Mouse (Mus musculus) kidney, embryonic 16.5 days (tissue): ENCODE measurements at regions not wholly inside any gene's neighbourhood (a gene's known extent, or its start where the extent isn't known, plus 50 kb on each side); places are given as distances from the start of the nearest gene placed in this dataset.

ENCODE experiments used
- ATAC-seq: fragments of 200-750 bp; cut with Nextera tagmentation; 2 replicates; pipeline ENCODE4 v1.8.0; 2017; ENCODE audit warnings: moderate TSS enrichment; ENCODE audit not compliant: low FRiP score, low TSS enrichment
- H3K27ac ChIP-seq: fragments of 300-500 bp; sonication (generic); 2 replicates; pipeline ENCODE4 v1.5.1; 2014; ENCODE audit warnings: low read length
- H3K27me3 ChIP-seq: fragments of 300-500 bp; sonication (generic); 2 replicates; pipeline ENCODE4 v1.6.1; 2014; ENCODE audit warnings: low read length, control low read depth, mixed read lengths; ENCODE audit not compliant: insufficient read depth
- H3K36me3 ChIP-seq: fragments of 300-500 bp; sonication (generic); 2 replicates; pipeline ENCODE4 v1.6.1; 2014; ENCODE audit warnings: low read length, control low read depth, mixed read lengths; ENCODE audit not compliant: insufficient read depth
- H3K4me1 ChIP-seq: fragments of 300-500 bp; sonication (generic); 2 replicates; pipeline ENCODE4 v1.6.1; 2014; ENCODE audit warnings: low read length, control low read depth, mixed read lengths; ENCODE audit not compliant: insufficient read depth
- H3K4me2 ChIP-seq: fragments of 300-500 bp; sonication (generic); replicated peaks from 2 replicates; pipeline ENCODE4 v1.6.1; 2014; ENCODE audit warnings: low read depth, low read length
- H3K4me3 ChIP-seq: fragments of 300-500 bp; sonication (generic); 2 replicates; pipeline ENCODE4 v1.5.1; 2014; ENCODE audit warnings: mild to moderate bottlenecking, low read length
- H3K9ac ChIP-seq: fragments of 300-500 bp; sonication (generic); replicated peaks from 2 replicates; pipeline ENCODE4 v1.6.1; 2014; ENCODE audit warnings: low read length
- H3K9me3 ChIP-seq: fragments of 300-500 bp; sonication (generic); 2 replicates; pipeline ENCODE4 v1.6.1; 2016; ENCODE audit warnings: low read length, control low read depth
- WGBS: fragments of 180-500 bp; shearing (Covaris S2); extraction: QIAGEN DNeasy Blood & Tissue Kit; methylation state at CpG from one replicate; pipeline ENCODE4 v1.1.7; 2014; 5-methylcytosine and 5-hydroxymethylcytosine counted together

DNA sequence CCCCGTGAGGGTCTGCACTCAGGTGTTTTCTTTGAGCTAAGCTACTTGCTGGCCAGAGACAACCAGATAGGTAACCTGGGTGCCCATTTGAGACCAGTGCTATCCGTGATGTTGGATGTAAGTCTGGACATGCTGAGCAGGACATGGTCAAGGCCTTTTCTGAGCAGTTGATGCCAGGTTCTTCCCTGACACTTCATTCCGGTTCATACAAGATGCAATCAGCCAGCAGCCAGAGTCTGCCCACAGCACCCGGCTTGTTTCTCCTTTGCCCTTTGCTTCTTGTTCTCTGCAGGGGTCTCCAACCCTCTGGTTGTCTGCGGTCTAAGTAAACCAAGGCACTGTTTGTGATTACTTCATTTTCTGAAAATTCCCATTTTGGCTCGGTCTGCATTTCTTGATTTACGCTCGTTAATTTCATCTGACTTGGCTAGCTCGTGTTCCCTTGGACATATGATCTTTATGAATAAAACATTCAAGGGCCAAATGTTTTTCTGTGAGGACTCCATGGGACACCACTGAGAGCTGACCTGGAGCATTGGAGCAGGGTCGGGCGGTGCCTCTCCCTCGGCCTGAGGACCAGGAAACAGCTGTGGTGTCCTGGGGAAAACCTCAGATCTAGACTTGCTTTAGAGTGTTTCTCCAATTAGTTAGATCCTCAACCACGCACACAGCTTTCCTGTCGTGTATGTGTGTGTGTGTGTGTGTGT lies 61.8 kb upstream of the Serp2 start:
- no peak for ATAC-seq

GRCm38 (mm10) chr14:76617889-76618288 lies 61.2 kb upstream of the Serp2 start:
- 87% methylated on average over 1 of the region's 1 CpGs for WGBS
- H3K27ac ChIP-seq: no peak overlapping the region
- peaks cover 18% of the 10 kb centered on the region for H3K4me1 ChIP-seq
- no peaks in the 10 kb centered on the region for H3K27me3 ChIP-seq
- no peak overlapping the region for H3K9ac ChIP-seq
- H3K4me2 ChIP-seq: no peak overlapping the region
- H3K9me3 ChIP-seq: no peaks in the 10 kb centered on the region
- ATAC-seq: no peak
- no peak overlapping the region for H3K4me3 ChIP-seq
- H3K36me3 ChIP-seq: no peaks in the 10 kb centered on the region

More for the DNA sequence above, 61.8 kb upstream of the Serp2 start:
- Histone ChIP-seq H3K4me2 (no peak overlapping the region), H3K9ac (no peak overlapping the region), H3K27ac (no peak overlapping the region), H3K36me3 (no peaks in the 10 kb centered on the region), H3K9me3 (no peaks in the 10 kb centered on the region), H3K27me3 (no peaks in the 10 kb centered on the region), H3K4me3 (no peak overlapping the region), H3K4me1 (peaks cover 24% of the 10 kb centered on the region)
- 48% methylated on average over 14 of the region's 14 CpGs for WGBS

- 76% methylated on average over 11 of the region's 11 CpGs for WGBS
- H3K27me3 ChIP-seq: no peaks in the 10 kb centered on the region
- no peak overlapping the region for H3K4me2 ChIP-seq
- peaks cover 13% of the 10 kb centered on the region for H3K4me1 ChIP-seq
- no peak overlapping the region for H3K27ac ChIP-seq
- no peak overlapping the region for H3K4me3 ChIP-seq
- no peaks in the 10 kb centered on the region for H3K36me3 ChIP-seq
- H3K9ac ChIP-seq: no peak overlapping the region; the same call in 1 of the 2 replicates
- H3K9me3 ChIP-seq: no peaks in the 10 kb centered on the region
- no peak for ATAC-seq
Observed at GRCm38 (mm10) chr14:76617447-76617846, 60.8 kb upstream of the Serp2 start.

- Histone ChIP-seq H3K9me3 (no peaks in the 10 kb centered on the region), H3K36me3 (no peaks in the 10 kb centered on the region), H3K4me2 (no peak overlapping the region), H3K27me3 (no peaks in the 10 kb centered on the region), H3K4me3 (no peak overlapping the region), H3K9ac (no peak overlapping the region), H3K4me1 (peaks cover 3% of the 10 kb centered on the region; the same call in 1 of the 2 replicates), H3K27ac (no peak overlapping the region)
- no peak for ATAC-seq
- 19% methylated on average over 3 of the region's 3 CpGs for WGBS
Observed at GRCm38 (mm10) chr14:76616367-76616683, 59.6 kb upstream of the Serp2 start.

- Histone ChIP-seq H3K4me2 (no peak overlapping the region), H3K4me1 (peaks cover 7% of the 10 kb centered on the region), H3K27me3 (no peaks in the 10 kb centered on the region), H3K27ac (no peak overlapping the region), H3K4me3 (no peak overlapping the region), H3K9me3 (no peaks in the 10 kb centered on the region), H3K9ac (no peak overlapping the region), H3K36me3 (no peaks in the 10 kb centered on the region)
- ATAC-seq: no peak
- 74% methylated on average over 8 of the region's 8 CpGs for WGBS
Observed at GRCm38 (mm10) chr14:76615603-76616366, 59.1 kb upstream of the Serp2 start.

- Histone ChIP-seq H3K4me1 (peaks cover 13% of the 10 kb centered on the region), H3K4me3 (no peak overlapping the region), H3K36me3 (no peaks in the 10 kb centered on the region), H3K9ac (no peak overlapping the region), H3K4me2 (no peak overlapping the region), H3K27me3 (no peaks in the 10 kb centered on the region), H3K9me3 (no peaks in the 10 kb centered on the region), H3K27ac (no peak overlapping the region)
- WGBS: 62% methylated on average over 11 of the region's 11 CpGs
- no peak for ATAC-seq
Observed at GRCm38 (mm10) chr14:76615182-76615581, 58.5 kb upstream of the Serp2 start.

DNA sequence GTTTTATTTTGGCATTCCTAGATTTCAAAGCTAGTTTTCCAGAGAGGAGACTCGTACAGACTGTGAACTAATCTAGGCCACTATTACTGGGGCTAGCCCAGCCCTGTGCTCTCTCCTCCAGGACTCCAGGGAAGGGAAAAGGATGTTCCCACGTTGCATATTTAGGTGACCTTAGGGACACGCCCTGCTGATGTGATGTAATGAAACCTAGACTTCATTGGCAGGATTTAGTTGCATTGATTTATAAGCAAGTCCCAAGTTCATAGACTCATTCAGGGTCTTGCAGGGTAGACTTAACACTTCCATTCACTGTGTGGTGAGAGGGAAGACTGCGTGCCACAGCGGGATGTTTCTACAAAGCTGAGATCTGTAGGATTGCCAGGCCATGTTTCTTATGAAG lies 58.0 kb upstream of the Serp2 start:
- no peaks in the 10 kb centered on the region for H3K27me3 ChIP-seq
- H3K4me2 ChIP-seq: no peak overlapping the region
- no peaks in the 10 kb centered on the region for H3K36me3 ChIP-seq
- ATAC-seq: no peak
- no peaks in the 10 kb centered on the region for H3K9me3 ChIP-seq
- WGBS: 67% methylated on average over 5 of the region's 5 CpGs
- H3K9ac ChIP-seq: no peak overlapping the region
- peaks cover 14% of the 10 kb centered on the region for H3K4me1 ChIP-seq
- H3K27ac ChIP-seq: no peak overlapping the region
- no peak overlapping the region for H3K4me3 ChIP-seq

DNA sequence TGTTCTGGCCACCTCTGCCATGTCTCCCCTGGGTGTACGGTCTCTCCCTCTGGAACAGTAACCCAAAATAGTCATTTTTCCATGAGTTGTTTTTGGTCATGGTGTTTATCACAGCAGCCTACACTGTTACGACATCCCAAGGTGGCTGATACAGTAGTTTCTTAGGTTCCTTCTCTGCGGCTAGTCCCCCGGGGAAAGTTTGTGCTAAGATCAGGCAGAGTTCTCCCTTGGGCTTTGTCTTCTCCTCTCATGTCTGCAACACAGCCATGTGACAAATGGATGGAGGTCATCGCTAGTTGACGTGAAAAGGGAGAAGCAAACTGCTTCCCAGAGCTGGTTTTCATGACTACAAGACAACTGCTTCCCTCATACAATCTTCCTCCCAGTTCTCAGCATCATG lies 56.9 kb upstream of the Serp2 start:
- H3K36me3 ChIP-seq: no peaks in the 10 kb centered on the region
- H3K4me3 ChIP-seq: no peak overlapping the region
- H3K27ac ChIP-seq: no peak overlapping the region
- no peaks in the 10 kb centered on the region for H3K27me3 ChIP-seq
- WGBS: 85% methylated on average over 6 of the region's 6 CpGs
- no peak overlapping the region for H3K9ac ChIP-seq
- H3K4me1 ChIP-seq: peaks cover 14% of the 10 kb centered on the region
- H3K9me3 ChIP-seq: no peaks in the 10 kb centered on the region
- no peak overlapping the region for H3K4me2 ChIP-seq
- ATAC-seq: no peak

DNA sequence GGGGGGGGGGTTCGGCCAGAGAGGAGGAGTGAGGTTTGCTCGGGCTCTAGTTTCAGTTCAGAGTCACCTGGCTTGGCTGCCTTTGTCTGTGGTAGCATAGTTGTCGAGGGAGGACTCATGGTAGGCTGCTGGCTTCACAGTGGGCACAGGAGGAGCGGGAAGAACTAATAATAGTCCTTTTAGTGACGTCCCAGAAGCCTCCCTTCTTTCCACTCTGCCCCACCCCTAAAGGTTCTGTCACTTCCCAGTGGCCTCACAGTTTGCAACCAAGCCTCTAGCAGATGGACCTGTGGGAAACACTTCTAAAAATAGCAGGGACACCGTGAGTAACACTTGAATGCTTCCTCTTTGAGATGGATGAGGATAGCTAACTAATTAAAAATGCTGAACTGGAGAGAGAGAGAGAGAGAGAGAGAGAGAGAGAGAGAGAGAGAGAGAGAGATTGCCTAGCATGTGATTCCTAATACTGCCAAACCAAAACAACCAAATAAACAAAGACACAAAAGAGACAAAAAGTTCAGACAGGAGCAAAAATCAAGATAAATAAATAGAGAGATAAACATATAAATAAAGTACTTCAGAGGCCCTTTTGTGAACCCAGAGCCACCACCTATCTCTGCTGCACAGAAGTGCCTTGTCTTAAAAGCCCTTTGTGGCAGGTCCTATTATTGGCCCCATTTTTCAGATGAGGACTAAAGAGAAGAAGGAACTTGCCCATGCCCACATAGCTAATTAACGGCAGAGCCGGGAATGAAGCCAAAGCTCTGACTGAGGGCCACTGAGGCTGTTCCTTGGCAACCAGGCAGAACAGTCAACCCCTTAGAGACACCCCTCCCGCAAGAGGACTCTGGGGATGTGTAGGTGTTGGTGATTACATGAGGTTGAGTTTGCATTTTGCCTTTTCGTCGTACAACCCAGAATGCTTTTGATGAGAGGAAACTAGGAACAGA lies 54.0 kb upstream of the Serp2 start:
- Histone ChIP-seq H3K36me3 (no peaks in the 10 kb centered on the region), H3K27ac (0 out of 2 replicates have a peak overlapping the region, but pooled peaks have one; percentile 46), H3K4me1 (peaks cover 20% of the 10 kb centered on the region), H3K9ac (no peak overlapping the region), H3K4me2 (no peak overlapping the region), H3K4me3 (no peak overlapping the region), H3K27me3 (no peaks in the 10 kb centered on the region), H3K9me3 (no peaks in the 10 kb centered on the region)
- 38% methylated on average over 11 of the region's 11 CpGs for WGBS
- peak; percentile 63 for ATAC-seq
